In genomic region chr15:3979061-3979848, GRCm38 (mm10) we compare ENCODE assay signal across 8 mouse cellular contexts. TPM values are rescaled to one million over a fixed set of nuclear protein-coding genes. Genes with fewer than 3 reads are reported as not detected.
DNase-seq lines count a peak whose midpoint lies in the region; ATAC-seq lines count a peak whose summit lies in the region.

Gene Fbxo4, minus strand, starts transcription at chr15:3979573.

- H3K4me1 ChIP-seq in heart, embryonic 12.5 days (replicated peaks): peaks cover 7% of the 10 kb centered on the region; the same call in 1 of the 2 replicates
- H3K4me1 ChIP-seq in kidney, embryonic 16.5 days (ENCODE audit: insufficient read depth, low read length): peaks cover 4% of the 10 kb centered on the region; the same call in 1 of the 2 replicates

- WGBS in heart, embryonic 12.5 days: under 1% methylated on average over 60 of the region's 61 CpGs
- WGBS in kidney, embryonic 16.5 days: under 1% methylated on average over 46 of the region's 61 CpGs

- peaks cover 17% of the 10 kb centered on the region for H3K36me3 ChIP-seq in heart, embryonic 12.5 days
- H3K36me3 ChIP-seq in kidney, embryonic 16.5 days (ENCODE audit: insufficient read depth, low read length): 0 out of 2 replicates have a peak, but pooled peaks cover 3% of the 10 kb centered on the region

- H3K9ac ChIP-seq in heart, embryonic 12.5 days: peak within 1 kb of the TSS; percentile 94
- H3K9ac ChIP-seq in kidney, embryonic 16.5 days (replicated peaks; ENCODE audit: low read length): peak within 1 kb of the TSS; percentile 99

- H3K4me2 ChIP-seq in heart, embryonic 12.5 days: peak within 1 kb of the TSS; percentile 80
- peak within 1 kb of the TSS; percentile 70 for H3K4me2 ChIP-seq in kidney, embryonic 16.5 days (replicated peaks; ENCODE audit: low read depth, low read length)

- H3K9me3 ChIP-seq in heart, embryonic 12.5 days (replicated peaks): no peaks in the 10 kb centered on the region
- no peaks in the 10 kb centered on the region for H3K9me3 ChIP-seq in kidney, embryonic 16.5 days (ENCODE audit: low read length)

- no peaks in the 10 kb centered on the region for H3K27me3 ChIP-seq in heart, embryonic 12.5 days (replicated peaks)
- H3K27me3 ChIP-seq in kidney, embryonic 16.5 days (ENCODE audit: insufficient read depth, low read length): no peaks in the 10 kb centered on the region

- H3K27ac ChIP-seq in heart, embryonic 12.5 days (ENCODE audit: poor library complexity, severe bottlenecking): peak within 1 kb of the TSS; percentile 98
- H3K27ac ChIP-seq in kidney, embryonic 16.5 days (ENCODE audit: low read length): peak within 1 kb of the TSS; percentile 97

- H3K4me3 ChIP-seq in heart, embryonic 12.5 days: peak within 1 kb of the TSS; percentile 74
- peak within 1 kb of the TSS; percentile 76 for H3K4me3 ChIP-seq in kidney, embryonic 16.5 days (ENCODE audit: low read length)

- ATAC-seq in erythroid progenitor cell, adult 5-6 weeks (replicated peaks; ENCODE audit: low FRiP score, poor library complexity, severe bottlenecking): peak; percentile 91
- peak; percentile 91 for ATAC-seq in heart, embryonic 12.5 days (ENCODE audit: insufficient number of reproducible peaks, low FRiP score)
- peak; percentile 98 for ATAC-seq in kidney, embryonic 16.5 days (ENCODE audit: low FRiP score, low TSS enrichment)

- DNase-seq in CD4-positive, CD25-positive, alpha-beta regulatory T cell, adult 2 months (ENCODE audit: low read depth, low spot score): peak; percentile 80
- peak; percentile 28 for DNase-seq in brain, embryonic 18.5 days (ENCODE audit: low read depth, low spot score)
- peak; percentile 67 for DNase-seq in liver
- DNase-seq in monocyte, adult 2 months (ENCODE audit: low read depth in 1 of 2, low spot score in 2 of 2): peak; percentile 82 to 88
- DNase-seq in spleen, postnatal 36 days (ENCODE audit: low spot score in 2 of 2): peak; percentile 76 to 79

RNA-seq across cellular contexts. Expression of gene Fbxo4, which starts in this region (rescaled TPM):
- total RNA-seq in erythroid progenitor cell, adult 5-6 weeks (2015; ENCODE audit: low replicate concordance): 3.6 TPM in 1 of 2 replicates, not detected in the other
- total RNA-seq in erythroid progenitor cell, adult 5-6 weeks (2017; ENCODE audit: low replicate concordance): 2.4 TPM in 1 of 2 replicates, not detected in the other
- polyA plus RNA-seq in heart, embryonic 12.5 days (2016; fragmentation: Nextera tagmentation; extraction: Ambion mirVana): 10.6 and 11.1 TPM in 2 replicates
- polyA plus RNA-seq in kidney, embryonic 16.5 days (2015; fragmentation: Nextera tagmentation; extraction: Ambion mirVana): 10.5 and 12.4 TPM in 2 replicates

Comparison
In these comparisons a context has a peak if more than half of its experiments do, and no peak if none do; other contexts are left out.
1. Peak in every context shown above with its lines: DNase-seq, ATAC-seq, H3K4me3 ChIP-seq and H3K27ac ChIP-seq.
2. DNase-seq: peak in every context shown above with its lines; median percentile 85 in monocyte, adult 2 months; 80 in CD4-positive, CD25-positive, alpha-beta regulatory T cell, adult 2 months; 78 in spleen, postnatal 36 days; 67 in liver; 28 in brain, embryonic 18.5 days.